Mouse (Mus musculus) CH12.LX (cell line): ENCODE measurements around the gene Fbll1. TPM values are rescaled to one million over a fixed set of nuclear protein-coding genes. Genes with fewer than 3 reads are reported as not detected.
A peak's percentile ranks its signal among the peaks of the same experiment; 100 is the strongest.

ENCODE experiments used
- DNase-seq: peaks from one replicate; pipeline ENCODE4 v3.0.0-alpha.2; 2013; ENCODE audit errors: extremely low read depth
- H3K27ac ChIP-seq: 2 replicates; pipeline ENCODE4 v1.5.1; 2012; ENCODE audit warnings: low read depth, mild to moderate bottlenecking, control low read depth, moderate library complexity; ENCODE audit not compliant: insufficient read depth
- H3K27me3 ChIP-seq: replicated peaks from 2 replicates; pipeline ENCODE3; 2012; ENCODE audit warnings: inconsistent platforms
- H3K36me3 ChIP-seq, 2 experiments: replicated peaks in 1 of 2; 2 replicates each; pipeline versions ENCODE3 to v1.6.1; 2012; ENCODE audit warnings: inconsistent platforms in 1 of 2, low read length in 1 of 2, mild to moderate bottlenecking in 1 of 2, mixed read lengths in 1 of 2, moderate library complexity in 1 of 2; ENCODE audit not compliant: control insufficient read depth in 1 of 2, insufficient read depth in 1 of 2
- H3K4me1 ChIP-seq, 2 experiments: 2 replicates each; pipeline ENCODE4 v1.6.1; 2012; ENCODE audit warnings: inconsistent platforms in 1 of 2, moderate library complexity in 1 of 2; ENCODE audit not compliant: insufficient read depth in 2 of 2, control insufficient read depth in 1 of 2
- H3K4me2 ChIP-seq: 2 replicates; pipeline ENCODE4 v1.6.1; 2012; ENCODE audit warnings: low read depth, mild to moderate bottlenecking, control low read depth; ENCODE audit not compliant: poor library complexity, insufficient read depth, severe bottlenecking
- H3K4me3 ChIP-seq, 3 experiments: fragments of 150-350 bp in 1 of 3; sonication (generic) in 1 of 3; replicated peaks in 1 of 3; 2 replicates each; pipeline versions ENCODE3 to v1.5.1; 2011 to 2012; ENCODE audit warnings: low read depth in 2 of 3, low read length in 2 of 3, mild to moderate bottlenecking in 2 of 3, moderate library complexity in 2 of 3, control low read depth in 1 of 3, improper control_type of control experiment in 1 of 3, inconsistent platforms in 1 of 3, mixed read lengths in 1 of 3; ENCODE audit not compliant: poor library complexity in 1 of 3
- H3K79me2 ChIP-seq: replicated peaks from 2 replicates; pipeline ENCODE4 v1.6.1; 2012; ENCODE audit warnings: mild to moderate bottlenecking, moderate library complexity; ENCODE audit not compliant: control insufficient read depth, poor library complexity, insufficient read depth, severe bottlenecking; ENCODE audit errors: extremely low read depth
- H3K9ac ChIP-seq: 2 replicates; pipeline ENCODE4 v1.6.1; 2012; ENCODE audit warnings: low read depth, mild to moderate bottlenecking, control low read depth, moderate library complexity; ENCODE audit not compliant: insufficient read depth
- H3K9me3 ChIP-seq: replicated peaks from 2 replicates; pipeline ENCODE3; 2012; ENCODE audit warnings: low read length, inconsistent platforms, mixed read lengths
- BHLHE40 ChIP-seq: IDR thresholded peaks from 2 replicates; pipeline ENCODE4 v1.6.1; 2011; ENCODE audit warnings: mild to moderate bottlenecking, low read depth, low read length, improper control_type of control experiment
- CHD1 ChIP-seq: IDR thresholded peaks from 2 replicates; pipeline ENCODE4 v1.6.1; 2012; ENCODE audit warnings: low read depth, low read length, improper control_type of control experiment, inconsistent platforms
- CTCF ChIP-seq, 2 experiments: IDR thresholded peaks in 1 of 2; conservative IDR thresholded peaks in 1 of 2; 2 replicates each; pipeline ENCODE4 v1.5.1; 2011 to 2012; ENCODE audit warnings: low read depth in 2 of 2, low read length in 2 of 2, improper control_type of control experiment in 1 of 2, inconsistent platforms in 1 of 2, mild to moderate bottlenecking in 1 of 2, moderate library complexity in 1 of 2
- ELF1 ChIP-seq: IDR thresholded peaks from 2 replicates; pipeline ENCODE4 v1.6.1; 2014; ENCODE audit warnings: low read depth, mild to moderate bottlenecking, inconsistent platforms, low read length, improper control_type of control experiment
- EP300 ChIP-seq: IDR thresholded peaks from 2 replicates; pipeline ENCODE4 v1.6.1; 2011; ENCODE audit warnings: low read length, improper control_type of control experiment
- ETS1 ChIP-seq: conservative IDR thresholded peaks from 2 replicates; pipeline ENCODE4 v1.6.1; 2012; ENCODE audit warnings: low read depth, mild to moderate bottlenecking, inconsistent platforms, low read length, improper control_type of control experiment, moderate library complexity
- HCFC1 ChIP-seq: IDR thresholded peaks from 2 replicates; pipeline ENCODE4 v1.6.1; 2012; ENCODE audit warnings: low read depth, mild to moderate bottlenecking, inconsistent platforms, low read length, improper control_type of control experiment
- IRF4 ChIP-seq: IDR thresholded peaks from 2 replicates; pipeline ENCODE4 v1.6.1; 2014; ENCODE audit warnings: low read depth, mild to moderate bottlenecking, inconsistent platforms, low read length, improper control_type of control experiment
- JUN ChIP-seq: IDR thresholded peaks from 2 replicates; pipeline ENCODE4 v1.6.1; 2011; ENCODE audit warnings: low read depth, mild to moderate bottlenecking, low read length, improper control_type of control experiment, moderate library complexity; ENCODE audit not compliant: insufficient read depth
- JUND ChIP-seq: conservative IDR thresholded peaks from 2 replicates; pipeline ENCODE4 v1.6.1; 2011; ENCODE audit warnings: low read depth, low read length, improper control_type of control experiment
- MAZ ChIP-seq: IDR thresholded peaks from 2 replicates; pipeline ENCODE4 v1.6.1; 2012; ENCODE audit warnings: low read depth, mild to moderate bottlenecking, inconsistent platforms, low read length, improper control_type of control experiment, moderate library complexity
- MEF2A ChIP-seq: IDR thresholded peaks from 2 replicates; pipeline ENCODE4 v1.6.1; 2014; ENCODE audit warnings: low read depth, mild to moderate bottlenecking, inconsistent platforms, low read length, improper control_type of control experiment, borderline replicate concordance
- MYC ChIP-seq: IDR thresholded peaks from 2 replicates; pipeline ENCODE4 v1.6.1; 2011; ENCODE audit warnings: low read depth, mild to moderate bottlenecking, improper control_type of control experiment, low read length
- NRF1 ChIP-seq: IDR thresholded peaks from 2 replicates; pipeline ENCODE4 v1.6.1; 2014; ENCODE audit warnings: low read depth, mild to moderate bottlenecking, inconsistent platforms, low read length, improper control_type of control experiment, moderate library complexity
- PAX5 ChIP-seq: IDR thresholded peaks from 2 replicates; pipeline ENCODE4 v1.6.1; 2012; ENCODE audit warnings: low read length, inconsistent platforms, mixed read lengths
- RAD21 ChIP-seq: IDR thresholded peaks from 2 replicates; pipeline ENCODE4 v1.6.1; 2011; ENCODE audit warnings: low read depth, mild to moderate bottlenecking, low read length, improper control_type of control experiment, moderate library complexity
- RCOR1 ChIP-seq: conservative IDR thresholded peaks from 2 replicates; pipeline ENCODE4 v1.6.1; 2012; ENCODE audit warnings: low read depth, mild to moderate bottlenecking, inconsistent platforms, low read length, improper control_type of control experiment
- SIN3A ChIP-seq: IDR thresholded peaks from 2 replicates; pipeline ENCODE4 v1.6.1; 2012; ENCODE audit warnings: low read length, improper control_type of control experiment, inconsistent platforms
- SMC3 ChIP-seq: IDR thresholded peaks from 2 replicates; pipeline ENCODE4 v1.6.1; 2011; ENCODE audit warnings: low read depth, low read length, improper control_type of control experiment
- TCF12 ChIP-seq: IDR thresholded peaks from 2 replicates; pipeline ENCODE4 v1.6.1; 2014; ENCODE audit warnings: low read depth, mild to moderate bottlenecking, inconsistent platforms, low read length, improper control_type of control experiment
- USF1 ChIP-seq: IDR thresholded peaks from 2 replicates; pipeline ENCODE4 v1.6.1; 2014; ENCODE audit warnings: low read depth, mild to moderate bottlenecking, inconsistent platforms, low read length, improper control_type of control experiment
- USF2 ChIP-seq: conservative IDR thresholded peaks from 2 replicates; pipeline ENCODE4 v1.6.1; 2011; ENCODE audit warnings: low read depth, low read length, improper control_type of control experiment
- ZMIZ1 ChIP-seq: IDR thresholded peaks from 2 replicates; pipeline ENCODE4 v1.6.1; 2012; ENCODE audit warnings: low read depth, mild to moderate bottlenecking, inconsistent platforms, low read length, improper control_type of control experiment
- ZNF384 ChIP-seq: IDR thresholded peaks from 2 replicates; pipeline ENCODE4 v1.6.1; 2012; ENCODE audit warnings: low read depth, low read length, improper control_type of control experiment, inconsistent platforms
- dilution Hi-C: fragments of 300-500 bp; cut with MboI; formaldehyde crosslinking; loops from 2 replicates; pipeline ENCODE4 v1.14.3; 2020; ENCODE audit warnings: low sequenced_read_pairs; ENCODE audit not compliant: extremely low pct_unique_long_range_greater_than_20kb, extremely low pct_ligation_motif_present
- in situ Hi-C: fragments of 300-500 bp; cut with MboI; formaldehyde crosslinking; loops from 3 replicates; pipeline ENCODE4 v1.14.3; 2019; ENCODE audit warnings: low sequenced_read_pairs, low pct_ligation_motif_present, low pct_unique_long_range_greater_than_20kb, mixed read lengths
- polyA plus RNA-seq: library from polyadenylated mRNA; unstranded; fragments of >175 nt; gene quantifications from 2 replicates; pipeline ENCODE4 v1.2.1, GENCODE M21; 2012; ENCODE audit warnings: low read depth; ENCODE audit not compliant: insufficient read length
- total RNA-seq, 2 experiments: library from RNA; depleted of rRNA; stranded (reverse); fragments of 300-350 nt in 1 of 2; fragments of >200 nt in 1 of 2; gene quantifications; 2 replicates each; pipeline ENCODE4 v1.2.3; 2012 to 2014

Fbll1 gene
- total and polyA plus RNA-seq, 3 experiments = not detected

- peaks cover 6% of the 10 kb centered on the region for H3K9me3 ChIP-seq
- in situ Hi-C loops = no loop called here
- no peak overlapping the region for H3K4me2 ChIP-seq
- TF ChIP-seq CTCF (conservative IDR thresholded peaks at IDR 0.05 in 1 of 2, IDR thresholded peaks at IDR 0.05 in 1 of 2; ENCODE audit: low read depth in 2 of 2, low read length in 2 of 2) (no peak), ELF1 (no peak), NRF1 (no peak), BHLHE40 (no peak)
- no peak overlapping the region for H3K9ac ChIP-seq
- no peak for DNase-seq
- H3K4me1 ChIP-seq = no peaks in the 10 kb centered on the region
- H3K27ac ChIP-seq = no peak overlapping the region
- peaks cover 62 to 91% of the 10 kb centered on the region in 2 experiments for H3K36me3 ChIP-seq
- dilution Hi-C loops = no loop called here
- no peak overlapping the region for H3K4me3 ChIP-seq
- H3K27me3 ChIP-seq = no peaks in the 10 kb centered on the region
- peaks cover 10% of the 10 kb centered on the region for H3K79me2 ChIP-seq
Observed at GRCm38 (mm10) chr11:35782444-35782843, 16.2 kb downstream of the Fbll1 start.

- peaks cover 6% of the 10 kb centered on the region for H3K9me3 ChIP-seq
- H3K36me3 ChIP-seq = peaks cover 65 to 91% of the 10 kb centered on the region in 2 experiments
- TF ChIP-seq PAX5 = no peak
- no peak for TF ChIP-seq EP300
- no peak for TF ChIP-seq IRF4
- TF ChIP-seq CTCF (conservative IDR thresholded peaks at IDR 0.05 in 1 of 2, IDR thresholded peaks at IDR 0.05 in 1 of 2; ENCODE audit: low read depth in 2 of 2, low read length in 2 of 2) = no peak
- no peak for TF ChIP-seq ELF1
- no peak for TF ChIP-seq CHD1
- TF ChIP-seq ETS1 = no peak
- no peak for TF ChIP-seq MAZ
- H3K27ac ChIP-seq = no peak overlapping the region
- dilution Hi-C loops = no loop called here
- in situ Hi-C loops = no loop called here
- peaks cover 4 to 14% of the 10 kb centered on the region in 2 experiments; a peak in 3 of 4 replicates for H3K4me1 ChIP-seq
- peaks cover 28% of the 10 kb centered on the region for H3K79me2 ChIP-seq
- no peaks in the 10 kb centered on the region for H3K27me3 ChIP-seq
- no peak overlapping the region for H3K9ac ChIP-seq
- no peak for DNase-seq
- H3K4me2 ChIP-seq = no peak overlapping the region
- H3K4me3 ChIP-seq = no peak overlapping the region
Observed at GRCm38 (mm10) chr11:35780336-35780735, 18.3 kb downstream of the Fbll1 start.

- H3K27me3 ChIP-seq = no peaks in the 10 kb centered on the region
- in situ Hi-C loops (loop anchor here (5.0 kb wide), 1 partner anchor 56 kb away; the partner anchor contains the start of gene Rars), dilution Hi-C loops (no loop called here)
- H3K36me3 ChIP-seq = peaks cover 31 to 66% of the 10 kb centered on the region in 2 experiments
- H3K4me3 ChIP-seq = no peak overlapping the region
- H3K79me2 ChIP-seq = peaks cover 62% of the 10 kb centered on the region
- H3K4me2 ChIP-seq = no peak overlapping the region
- peak; percentile 42 for DNase-seq
- H3K27ac ChIP-seq = no peak overlapping the region
- no peaks in the 10 kb centered on the region for H3K9me3 ChIP-seq
- H3K9ac ChIP-seq = no peak overlapping the region
- TF ChIP-seq SIN3A = 0 out of 2 replicates have a peak, but pooled peaks have one; percentile 13
- TF ChIP-seq SMC3 = no peak
- peak; percentile 71 for TF ChIP-seq EP300
- no peak for TF ChIP-seq MAZ
- peak; percentile 87 for TF ChIP-seq IRF4
- TF ChIP-seq TCF12 = no peak
- no peak for TF ChIP-seq USF1
- TF ChIP-seq RCOR1 = 0 out of 2 replicates have a peak, but pooled peaks have one; percentile 23
- TF ChIP-seq ZMIZ1 = no peak
- TF ChIP-seq MEF2A = peak; percentile 23; the same call in 1 of the 2 replicates
- no peak for TF ChIP-seq ELF1
- TF ChIP-seq JUND = peak; percentile 88
- no peak for TF ChIP-seq HCFC1
- no peak for TF ChIP-seq ZNF384
- TF ChIP-seq JUN = peak; percentile 69; the same call in 1 of the 2 replicates
- TF ChIP-seq MYC = no peak
- no peak for TF ChIP-seq RAD21
- TF ChIP-seq USF2 = no peak
- H3K4me1 ChIP-seq = peaks cover 7 to 48% of the 10 kb centered on the region in 2 experiments; a peak in 3 of 4 replicates
Observed at GRCm38 (mm10) chr11:35776452-35776851, 22.2 kb downstream of the Fbll1 start.
